Mouse (Mus musculus): Measurements from ENCODE around the gene Gng2.

The Gng2 gene

GRCm38 (mm10) chr14:19977271-19978024, at the start of gene Gng2:
Gene Gng2, minus strand, starts transcription at chr14:19977627.
- no peak for DNase-seq

- peak; percentile 87 for DNase-seq
Measured at GRCm38 (mm10) chr14:20024888-20025719, 47.7 kb upstream of the Gng2 start.

GRCm38 (mm10) chr14:20023939-20024338, 46.5 kb upstream of the Gng2 start:
- no peak for DNase-seq

- DNase-seq = no peak
Measured at GRCm38 (mm10) chr14:20019486-20019885, 42.1 kb upstream of the Gng2 start.

- DNase-seq = peak; percentile 51
Measured at GRCm38 (mm10) chr14:20012506-20013275, 35.3 kb upstream of the Gng2 start.

GRCm38 (mm10) chr14:20007446-20007845, 30.0 kb upstream of the Gng2 start:
- DNase-seq = peak; percentile 39

- DNase-seq = no peak
Measured at GRCm38 (mm10) chr14:20004777-20005289, 27.4 kb upstream of the Gng2 start.

- no peak for DNase-seq
Measured at GRCm38 (mm10) chr14:19996853-19997252, 19.4 kb upstream of the Gng2 start.

GRCm38 (mm10) chr14:19995943-19996342, 18.5 kb upstream of the Gng2 start:
- DNase-seq = no peak

- DNase-seq = no peak
Measured at GRCm38 (mm10) chr14:19994068-19994467, 16.6 kb upstream of the Gng2 start.

- peak; percentile 39 for DNase-seq
Measured at GRCm38 (mm10) chr14:19993570-19993883, 16.1 kb upstream of the Gng2 start.

GRCm38 (mm10) chr14:19992873-19993569, 15.6 kb upstream of the Gng2 start:
- no peak for DNase-seq

- no peak for DNase-seq
Measured at GRCm38 (mm10) chr14:19991861-19992260, 14.4 kb upstream of the Gng2 start.

- DNase-seq = no peak
Measured at GRCm38 (mm10) chr14:19990436-19990993, 13.1 kb upstream of the Gng2 start.

GRCm38 (mm10) chr14:19988410-19988809, 11.0 kb upstream of the Gng2 start:
- no peak for DNase-seq

- DNase-seq = peak; percentile 26
Measured at GRCm38 (mm10) chr14:19987358-19987834, 10.0 kb upstream of the Gng2 start.

- peak; percentile 78 for DNase-seq
Measured at GRCm38 (mm10) chr14:19986614-19987357, 9.4 kb upstream of the Gng2 start.

GRCm38 (mm10) chr14:19985912-19986613, 8.6 kb upstream of the Gng2 start:
- DNase-seq = peak; percentile 38

- peak; percentile 79 for DNase-seq
Measured at GRCm38 (mm10) chr14:19985107-19985911, 7.9 kb upstream of the Gng2 start.

All from thymus, postnatal 4 days (tissue).